Mouse (Mus musculus): ENCODE data around the gene Me3.

The Me3 gene

DNA sequence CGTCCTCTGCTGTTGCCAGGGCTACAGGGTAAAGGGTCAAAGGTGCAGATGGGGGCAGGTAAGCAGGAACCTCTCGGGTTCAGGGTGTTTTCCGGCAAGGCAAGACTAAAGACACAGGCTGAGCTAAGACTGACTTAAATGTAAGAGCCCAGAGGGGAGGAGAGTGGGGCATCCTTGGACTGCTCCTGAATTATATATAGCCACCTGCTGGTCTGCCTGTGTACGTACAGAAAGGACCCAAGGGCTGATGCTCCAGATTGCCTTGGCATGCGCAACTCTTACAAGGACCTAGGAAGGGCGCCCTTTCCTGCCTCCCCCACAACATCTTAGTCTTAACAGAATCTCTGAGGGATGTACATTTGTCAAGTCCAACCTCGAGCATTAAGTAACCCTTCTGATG lies 197.0 kb downstream of the Me3 start:
- DNase-seq (ENCODE audit: low spot score in 2 of 2) = no peak

DNA sequence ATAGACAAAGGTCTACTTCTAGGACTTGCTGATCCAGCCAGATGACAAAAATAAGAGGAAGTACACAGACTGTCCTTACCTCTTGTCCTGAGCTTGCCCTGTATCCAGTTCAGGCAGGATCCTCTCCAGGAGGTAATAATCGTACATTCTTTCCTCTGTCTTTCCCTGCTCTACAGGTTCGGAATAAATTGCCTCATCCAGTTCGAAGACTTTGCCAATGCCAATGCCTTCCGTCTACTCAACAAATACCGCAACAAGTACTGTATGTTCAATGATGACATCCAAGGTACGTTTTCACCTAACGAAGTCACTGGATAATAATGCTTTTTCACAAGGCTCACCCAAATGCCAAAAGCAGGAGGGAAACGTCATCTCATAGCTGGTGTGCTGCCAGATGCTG lies 201.3 kb downstream of the Me3 start:
- no peak for DNase-seq (ENCODE audit: low spot score in 2 of 2)

DNA sequence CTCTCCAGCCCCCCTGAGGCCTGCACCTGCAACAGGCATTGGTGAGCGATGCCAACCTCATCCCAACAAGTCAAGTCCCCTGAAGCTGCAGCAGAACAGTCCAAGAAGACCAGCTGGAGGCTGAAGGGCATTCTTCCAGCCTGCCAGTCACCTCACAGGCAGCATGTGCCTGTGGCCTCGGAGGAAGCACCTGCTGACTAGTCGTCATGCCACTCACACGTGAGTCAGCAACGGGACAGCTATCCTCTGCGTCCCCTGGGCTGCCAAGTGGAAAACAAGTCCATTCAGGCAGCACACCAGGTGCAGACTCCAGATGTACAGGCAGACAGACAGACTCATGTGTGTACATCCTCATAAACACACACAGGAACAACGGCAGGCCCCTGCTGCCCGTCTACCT lies 203.4 kb downstream of the Me3 start:
- DNase-seq (ENCODE audit: low spot score in 2 of 2) = no peak

DNA sequence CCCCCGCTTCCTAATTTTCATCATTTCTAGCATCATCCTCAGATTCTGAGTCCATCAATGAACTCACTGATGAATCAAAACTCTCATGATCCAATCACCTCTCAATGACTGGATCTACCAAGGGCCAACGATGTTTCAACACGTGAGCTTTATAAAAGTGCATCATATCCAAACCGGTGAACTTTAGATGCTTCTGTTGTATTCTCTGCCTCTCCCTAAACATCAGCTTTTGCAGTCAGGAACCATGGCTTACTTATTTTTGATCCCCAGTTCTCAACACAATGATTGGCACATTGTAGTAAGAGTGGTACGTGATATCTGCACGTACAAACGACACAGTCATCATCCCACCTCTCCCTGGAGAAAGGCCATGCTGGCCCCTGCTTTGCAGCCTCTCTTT lies 204.5 kb downstream of the Me3 start:
- no peak for DNase-seq (ENCODE audit: low spot score in 2 of 2)

DNA sequence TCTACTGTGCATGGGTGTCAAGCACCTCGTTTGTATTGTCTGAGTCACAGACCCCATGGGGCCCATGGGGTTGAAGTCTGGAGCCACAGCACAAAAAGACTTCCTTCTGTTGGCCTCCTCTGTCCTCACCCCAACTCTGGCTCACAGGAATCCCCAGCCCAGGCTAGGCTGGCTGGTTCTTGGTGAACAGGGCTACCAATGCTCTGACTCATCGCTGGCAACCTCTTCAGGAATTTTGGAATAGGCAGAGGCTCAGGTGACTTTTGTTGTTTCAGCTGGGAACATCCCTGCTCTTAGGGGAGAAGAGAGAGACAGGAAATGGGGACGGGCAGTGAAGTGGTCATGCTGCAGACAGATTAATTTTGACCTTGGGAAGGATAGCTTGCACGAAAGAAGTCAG lies 205.6 kb downstream of the Me3 start:
- DNase-seq (ENCODE audit: low spot score in 2 of 2) = no peak

DNA sequence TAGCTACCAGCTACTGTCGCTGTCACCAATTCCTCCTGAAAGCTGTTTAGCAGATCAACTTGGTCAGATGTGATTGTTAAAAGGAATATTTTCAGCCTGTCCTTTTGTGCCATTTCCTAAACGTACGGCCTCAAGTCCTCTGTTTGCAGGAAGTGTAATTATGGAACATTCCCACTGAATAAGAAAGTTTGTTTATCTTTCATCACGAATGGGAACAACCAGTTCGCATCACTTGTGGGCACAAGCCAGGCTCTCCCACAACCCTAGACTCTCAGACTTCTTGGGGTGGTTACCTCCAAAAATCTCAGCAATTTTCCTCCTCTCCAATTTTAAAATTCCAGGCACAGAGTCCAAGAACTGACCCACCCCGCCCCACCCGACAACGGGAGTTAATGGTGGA lies 207.5 kb downstream of the Me3 start:
- DNase-seq (ENCODE audit: low spot score in 2 of 2) = no peak

DNA sequence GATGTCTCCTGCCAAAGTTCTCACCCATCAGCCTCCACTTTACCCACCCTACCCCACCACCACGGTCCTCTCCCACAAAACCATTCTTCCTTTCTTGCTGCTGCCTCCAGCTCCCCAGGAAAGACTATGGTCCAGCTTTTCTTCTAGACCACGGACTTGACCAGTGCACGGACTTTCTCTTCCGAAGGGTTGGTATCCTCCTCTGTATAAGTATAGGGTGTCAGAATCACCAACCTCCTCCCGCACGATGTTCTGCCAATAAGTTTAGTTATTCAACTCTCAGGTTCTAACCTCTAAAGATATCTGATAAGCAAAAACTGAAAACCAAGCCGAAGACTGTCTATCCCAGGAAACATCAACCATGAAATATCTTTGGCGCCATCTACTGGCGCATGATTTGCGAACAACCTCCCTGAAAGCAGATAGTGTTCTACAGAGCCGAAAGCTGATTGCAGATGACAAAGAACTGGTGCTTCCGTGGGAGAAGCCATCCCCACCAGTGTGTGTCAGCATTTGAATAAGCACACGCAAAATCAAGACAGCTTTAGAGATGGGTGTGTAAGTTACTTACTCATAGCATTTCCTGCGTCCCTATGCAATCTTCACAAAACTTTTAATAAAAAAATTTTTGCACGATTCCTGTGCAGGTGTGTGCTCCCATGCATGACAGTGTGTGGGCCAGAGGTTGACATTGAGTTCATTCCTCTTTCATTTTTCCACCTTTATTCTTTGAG lies 209.6 kb downstream of the Me3 start:
- DNase-seq (ENCODE audit: low spot score in 2 of 2) = peak; percentile 86 to 93

DNA sequence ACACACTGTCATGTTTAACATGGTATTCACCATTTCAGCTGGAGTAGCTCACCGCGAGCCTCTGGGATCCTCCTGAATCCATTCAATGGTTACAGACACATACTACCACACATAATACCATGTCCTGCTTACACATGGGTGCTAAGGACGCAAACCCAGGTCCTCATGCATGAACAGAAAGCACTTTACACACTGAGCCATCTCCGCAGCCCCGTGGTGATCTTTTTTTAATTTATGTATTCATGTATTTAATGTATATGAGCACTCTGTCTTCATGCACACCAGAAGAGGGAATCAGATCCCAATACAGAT lies 210.2 kb downstream of the Me3 start:
- DNase-seq (ENCODE audit: low spot score in 2 of 2) = no peak

DNA sequence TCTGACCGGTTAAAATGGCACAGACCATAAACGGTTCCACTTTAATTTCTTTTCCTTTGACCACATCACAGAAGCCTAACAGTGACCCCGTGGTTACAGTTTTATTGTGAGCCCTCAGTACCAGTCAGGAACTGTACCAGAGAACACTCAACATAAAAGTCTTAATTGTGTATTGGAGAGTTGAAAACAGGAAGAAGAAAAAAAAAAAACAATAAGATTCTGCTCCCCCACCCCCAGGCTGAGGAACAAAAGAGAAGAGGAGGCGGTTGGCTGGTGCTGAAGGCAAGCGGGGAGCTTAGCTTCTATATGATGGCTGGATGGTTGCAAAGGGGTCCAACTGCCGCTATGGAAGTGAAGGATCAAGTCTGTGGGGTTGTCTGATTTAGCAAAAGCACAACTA lies 210.9 kb downstream of the Me3 start:
- no peak for DNase-seq (ENCODE audit: low spot score in 2 of 2)

DNA sequence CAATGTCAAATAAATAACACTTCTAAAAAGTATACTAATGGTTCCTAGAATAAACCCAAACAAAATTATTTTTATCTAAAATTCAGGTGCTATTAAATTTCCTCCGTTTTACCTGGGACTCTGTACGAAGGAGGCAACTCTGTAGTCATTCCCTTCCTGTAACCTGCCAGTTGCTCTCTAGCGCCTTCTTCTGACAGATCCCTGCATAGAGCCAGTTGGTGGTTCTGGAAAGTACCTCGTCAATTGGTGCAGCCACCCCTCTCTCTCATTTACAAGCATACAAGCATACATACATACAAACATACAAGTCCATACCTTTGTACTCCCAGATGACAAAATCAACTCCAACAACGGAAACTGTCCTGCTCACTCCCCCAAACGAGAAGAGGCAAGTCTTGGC lies 211.3 kb downstream of the Me3 start:
- no peak for DNase-seq (ENCODE audit: low spot score in 2 of 2)

DNA sequence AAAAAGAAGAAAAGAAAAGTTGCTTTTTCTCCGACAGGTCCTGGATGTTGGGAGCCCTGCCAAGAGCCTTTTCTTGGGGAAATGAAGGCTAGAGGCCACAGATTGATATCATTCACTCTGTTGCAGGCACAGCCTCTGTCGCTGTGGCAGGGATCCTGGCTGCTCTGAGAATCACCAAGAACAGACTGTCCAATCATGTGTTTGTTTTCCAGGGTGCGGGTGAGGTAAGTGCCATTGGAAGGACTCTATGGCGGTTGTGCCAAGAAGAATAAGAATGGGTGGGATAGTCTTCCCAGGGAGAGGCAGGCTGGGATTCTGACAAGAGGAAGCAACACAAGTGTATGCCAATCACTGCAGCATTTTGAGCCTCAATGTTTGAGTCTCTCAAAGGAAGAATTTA lies 213.5 kb downstream of the Me3 start:
- no peak for DNase-seq (ENCODE audit: low spot score in 2 of 2)

DNA sequence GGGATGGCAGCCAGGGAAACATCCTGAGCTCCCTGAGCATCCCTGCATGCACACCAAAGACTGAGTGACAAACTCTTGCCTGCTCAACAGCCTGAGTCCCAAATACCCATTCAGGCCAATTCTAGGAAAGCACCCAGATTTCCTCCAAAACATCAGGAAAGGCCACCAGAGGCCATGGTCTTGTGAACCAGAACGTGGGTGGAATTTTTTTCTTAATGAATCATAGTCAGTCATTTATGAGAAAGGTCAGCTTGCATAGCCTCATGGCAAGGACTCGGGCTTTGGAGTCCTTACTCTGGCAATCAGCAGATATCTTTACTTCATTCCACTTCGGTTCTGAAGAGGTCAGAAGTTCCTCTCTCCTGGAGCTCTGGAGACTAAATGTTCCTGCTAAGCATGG lies 218.3 kb downstream of the Me3 start:
- no peak for DNase-seq (ENCODE audit: low spot score in 2 of 2)

DNA sequence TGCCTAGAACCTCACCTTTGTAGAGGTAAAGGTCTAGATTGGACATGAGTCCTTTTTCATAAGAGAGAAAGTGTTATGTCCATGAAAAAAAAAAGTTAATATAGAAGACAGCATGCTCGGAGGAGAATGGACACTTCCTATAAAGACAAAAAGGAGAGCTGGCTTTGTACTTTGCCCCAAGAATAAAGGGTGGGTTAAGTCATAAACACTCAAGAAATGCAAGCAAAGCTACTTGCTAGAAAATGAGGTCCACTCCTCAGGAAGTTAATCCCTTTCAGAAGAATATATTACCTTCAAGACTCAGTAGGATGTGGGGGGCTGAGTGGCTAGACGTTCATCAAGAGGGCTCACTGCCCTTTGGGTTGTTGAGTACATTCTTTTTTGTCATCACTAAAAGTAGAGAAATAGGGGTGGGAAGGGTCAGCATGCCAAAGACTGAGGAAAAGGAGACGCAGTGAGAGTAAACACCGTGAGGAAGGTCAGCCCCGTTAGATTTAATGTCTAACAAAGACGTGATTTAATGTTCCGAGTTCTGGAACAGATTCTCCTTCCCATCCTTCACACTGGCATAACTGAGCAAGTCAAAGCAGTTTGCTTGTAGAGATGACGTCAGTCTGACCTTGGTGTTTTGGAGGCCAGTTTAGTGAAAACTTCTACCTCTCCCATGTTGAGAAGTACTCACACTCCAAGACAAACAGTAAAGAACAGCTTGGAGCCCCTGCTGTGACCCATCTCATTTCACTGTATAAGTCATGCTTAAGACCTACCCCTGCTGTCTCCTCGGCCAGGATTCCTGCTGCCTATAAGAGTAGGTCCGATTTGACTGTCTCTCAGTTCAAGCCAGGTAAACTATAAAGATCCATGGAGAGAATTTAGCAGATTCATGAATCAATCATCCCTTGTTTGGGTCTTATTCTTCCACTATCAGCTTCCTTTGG lies 220.2 kb downstream of the Me3 start:
- DNase-seq (ENCODE audit: low spot score in 2 of 2) = no peak

DNA sequence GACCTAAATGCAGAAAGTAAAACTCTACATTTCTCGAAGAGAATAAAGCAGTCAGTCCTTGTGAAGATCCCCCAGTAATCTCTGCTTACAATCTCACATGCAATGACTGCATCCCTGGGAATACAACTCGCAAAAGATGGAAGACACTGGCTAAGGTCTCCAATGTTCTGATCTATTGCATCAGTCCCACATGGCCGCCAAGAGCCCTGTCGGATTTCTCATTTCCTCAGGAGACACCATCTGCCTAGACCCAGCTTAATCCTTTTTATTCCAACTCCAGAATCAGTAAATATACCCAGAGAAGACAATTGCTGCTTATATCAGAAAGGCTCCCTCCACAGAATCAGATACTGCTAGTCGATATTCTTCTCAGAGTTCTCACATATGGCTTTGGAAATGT lies 220.9 kb downstream of the Me3 start:
- DNase-seq (ENCODE audit: low spot score in 2 of 2) = no peak

DNA sequence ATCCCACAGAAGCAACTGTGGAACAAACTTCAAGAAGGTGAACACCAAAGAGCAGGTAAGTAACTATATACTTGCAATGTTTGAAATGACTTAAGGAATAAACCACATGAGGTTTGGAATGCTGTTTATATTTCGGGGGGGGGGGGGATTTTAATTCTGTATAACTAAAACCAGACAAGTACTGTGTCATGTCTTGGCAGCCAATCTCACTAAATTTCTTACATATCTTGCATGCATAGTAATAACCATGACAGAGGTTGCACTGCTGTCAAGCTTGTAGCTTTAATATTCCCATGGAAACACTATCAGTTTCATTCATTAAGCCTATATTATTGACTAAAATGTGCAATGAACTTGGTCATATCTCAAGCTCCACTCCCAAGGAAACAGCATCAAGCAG lies 223.0 kb downstream of the Me3 start:
- no peak for DNase-seq (ENCODE audit: low spot score in 2 of 2)

DNA sequence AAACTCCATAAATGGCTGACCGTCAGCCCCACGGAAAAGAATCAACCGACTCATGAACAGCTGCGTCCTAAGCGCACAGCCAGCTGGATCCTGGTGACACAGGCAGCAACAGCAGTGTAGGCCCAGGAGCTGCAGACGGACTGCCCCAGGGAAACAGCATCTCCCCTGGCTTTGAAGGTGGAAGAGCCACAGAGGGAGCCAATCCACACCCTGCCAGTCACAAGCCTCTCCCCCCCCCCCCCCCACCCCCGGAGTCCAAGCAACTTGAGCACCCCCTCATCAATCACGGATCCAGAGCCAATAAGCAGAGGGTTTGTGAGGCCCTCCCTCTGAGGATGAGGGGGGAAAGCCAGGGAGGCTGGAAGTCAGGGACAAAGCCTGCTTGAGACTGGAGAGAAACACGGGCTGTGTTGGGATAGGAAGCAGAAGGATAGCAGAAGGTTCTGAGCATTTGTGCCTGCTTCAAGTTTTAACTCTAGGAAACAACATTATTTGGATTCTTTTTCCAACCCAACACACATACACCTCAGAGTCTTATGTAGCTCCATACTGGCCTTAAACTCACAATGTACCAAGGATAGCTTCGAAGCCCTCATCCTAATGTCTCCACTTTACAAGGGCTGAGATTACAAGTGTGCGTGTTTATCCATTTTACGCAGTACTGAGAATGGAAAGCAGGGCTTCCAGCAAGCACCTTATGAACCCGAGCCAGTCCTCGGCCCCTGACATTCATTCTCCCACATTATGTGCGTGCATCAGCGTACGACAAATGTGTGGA lies 224.4 kb downstream of the Me3 start:
- DNase-seq (ENCODE audit: low spot score in 2 of 2) = no peak

DNA sequence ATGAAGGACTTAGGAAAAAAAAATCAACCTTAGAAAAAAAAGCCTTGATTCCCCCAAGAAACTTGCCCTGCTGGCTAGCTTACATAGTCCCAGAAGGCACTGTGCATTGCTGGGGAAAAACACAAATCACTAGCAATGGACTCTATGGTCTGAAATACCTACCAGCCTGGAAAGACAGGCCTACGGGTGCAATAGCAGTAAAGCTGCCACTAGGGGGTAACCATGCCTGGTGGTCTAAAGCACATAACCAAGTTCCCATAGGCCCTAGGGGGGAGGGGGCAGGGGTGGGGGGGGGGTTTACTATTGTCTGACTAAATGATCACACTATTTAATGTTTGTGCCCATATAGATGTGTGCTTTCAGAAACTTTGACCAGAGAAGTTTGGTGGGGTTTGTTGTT lies 232.6 kb downstream of the Me3 start:
- DNase-seq (ENCODE audit: low spot score in 2 of 2) = no peak

DNA sequence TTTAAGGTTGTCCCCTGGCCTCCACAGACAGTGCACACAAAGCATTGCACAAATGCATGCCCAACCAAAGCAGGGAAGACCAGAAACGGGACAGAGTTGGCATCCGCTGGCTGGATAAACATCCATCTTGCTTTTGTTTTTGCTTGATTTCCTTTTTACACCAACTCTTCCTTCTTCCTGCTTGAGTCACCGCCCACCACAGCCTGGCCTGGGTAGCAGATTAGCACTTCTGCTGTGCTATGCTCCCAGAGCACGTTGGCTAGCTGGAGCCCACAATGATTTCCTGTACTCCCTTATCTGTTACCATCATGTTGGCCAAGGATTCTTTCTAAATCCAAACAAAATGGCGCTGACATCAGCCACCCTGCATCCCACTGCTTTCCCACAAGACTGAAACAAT lies 235.0 kb downstream of the Me3 start:
- no peak for DNase-seq (ENCODE audit: low spot score in 2 of 2)

DNA sequence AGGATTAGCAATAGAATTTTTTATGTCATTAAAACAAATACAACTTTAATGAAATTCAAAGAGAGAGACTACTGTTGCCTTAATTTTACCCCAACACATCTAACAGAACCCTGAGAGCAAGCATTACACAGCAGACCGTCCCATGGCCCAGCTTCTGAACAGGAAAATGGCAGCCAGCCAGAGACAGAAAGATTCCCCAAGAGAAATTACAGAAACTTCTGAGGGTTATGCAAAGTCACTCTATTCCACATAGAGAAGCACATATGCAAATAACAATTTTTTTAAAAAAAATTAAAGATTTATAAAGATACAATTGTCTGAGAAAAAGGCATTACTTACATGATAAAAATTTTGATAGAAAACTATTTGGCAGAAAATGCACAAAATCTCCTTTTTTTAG lies 247.5 kb downstream of the Me3 start:
- DNase-seq (ENCODE audit: low spot score in 2 of 2) = no peak

DNA sequence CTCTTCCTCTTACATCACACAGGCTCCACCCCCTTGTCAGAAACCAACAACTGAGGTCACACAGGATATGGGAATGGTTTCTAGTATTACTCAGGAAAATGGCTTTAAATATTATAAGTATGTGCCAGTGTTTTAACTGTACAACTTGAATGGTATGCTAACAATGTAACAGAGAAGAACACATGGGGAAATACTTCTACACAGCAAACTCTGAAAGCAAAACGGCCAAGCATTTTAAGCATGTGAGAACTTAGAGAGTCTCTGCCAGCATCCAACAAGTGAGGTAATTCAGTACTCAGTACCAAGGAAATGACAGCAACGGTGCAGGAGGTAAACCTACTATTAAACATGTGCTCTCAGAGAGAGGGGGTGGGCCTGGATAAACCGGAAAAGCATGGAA lies 252.4 kb downstream of the Me3 start:
- no peak for DNase-seq (ENCODE audit: low spot score in 2 of 2)

DNA sequence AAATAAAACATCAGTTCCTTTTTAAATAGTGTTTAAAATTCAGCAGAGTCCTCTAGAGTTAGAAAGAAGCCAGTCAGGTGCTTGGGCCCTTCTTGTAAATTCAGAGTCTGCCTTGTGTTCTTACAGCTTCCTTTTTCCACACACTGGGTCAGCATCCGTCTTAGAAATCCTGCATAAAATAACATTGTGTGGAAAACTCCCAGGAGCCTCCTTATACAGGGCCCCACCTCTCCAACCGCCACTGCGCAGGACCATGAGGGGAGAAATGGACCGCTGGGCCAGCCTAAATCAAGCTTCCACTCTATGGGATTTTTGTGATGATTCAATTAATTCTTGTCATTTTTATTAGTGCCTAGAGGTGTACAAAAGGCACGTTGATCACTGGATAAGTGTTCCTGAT lies 259.2 kb downstream of the Me3 start:
- DNase-seq (ENCODE audit: low spot score in 2 of 2) = no peak

DNA sequence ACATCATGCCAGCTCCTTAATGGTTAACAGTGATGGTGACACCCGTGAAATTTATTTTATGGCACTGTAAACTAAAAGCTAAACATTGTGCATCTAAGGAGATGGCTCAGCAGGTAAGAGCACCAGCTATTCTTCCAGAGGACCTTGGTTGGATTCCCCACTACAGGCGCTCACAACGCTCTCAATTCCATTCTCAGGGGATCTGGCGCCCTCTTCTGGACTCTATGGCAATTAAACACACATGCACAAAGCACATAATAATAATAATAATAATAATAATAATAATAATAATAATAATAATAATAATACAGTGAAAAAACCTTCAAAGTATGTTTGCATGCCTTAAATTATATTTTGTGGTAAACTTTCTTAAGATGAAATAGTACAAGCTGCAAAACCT lies 259.7 kb downstream of the Me3 start:
- DNase-seq (ENCODE audit: low spot score in 2 of 2) = no peak

DNA sequence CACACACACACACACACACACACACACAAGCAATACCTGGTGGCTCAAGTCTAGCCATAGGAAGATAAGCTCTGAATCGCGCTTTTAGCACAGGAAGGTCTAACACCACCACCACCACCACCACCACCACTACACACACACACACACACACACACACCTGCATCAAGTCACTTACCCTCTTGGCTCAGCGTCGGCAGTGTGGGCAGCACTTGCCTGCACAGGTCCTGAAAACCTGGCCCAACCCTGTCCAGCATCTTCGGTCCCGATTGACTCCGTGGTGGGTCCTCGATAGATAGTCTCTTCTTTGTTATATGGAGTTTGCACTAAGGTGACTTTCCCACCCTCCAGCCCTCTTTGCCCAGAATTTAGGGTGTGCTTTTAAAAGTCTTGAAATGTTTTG lies 270.8 kb downstream of the Me3 start:
- DNase-seq (ENCODE audit: low spot score in 2 of 2) = no peak
